Mouse (Mus musculus) kidney, postnatal 10 days (tissue): ENCODE data around the gene Gm37596.
"Not testable (repeated sequence)": the region's sequence is repeated elsewhere in the genome, so short reads cannot be mapped to it uniquely, and the experiment has no call there.

Experiments
- DNase-seq: peaks from one replicate; pipeline ENCODE4 v3.0.0; 2021; ENCODE audit warnings: mixed read lengths

Gm37596 gene

GRCm38 (mm10) chr3:93692970-93693369, at the start of gene Gm37596:
Gm37596 (minus strand) TSS chr3:93693070.
- not testable (repeated sequence) for DNase-seq

- DNase-seq = not testable (repeated sequence)
Observed at GRCm38 (mm10) chr3:93708969-93709637, 16.2 kb upstream of the Gm37596 start.

DNA sequence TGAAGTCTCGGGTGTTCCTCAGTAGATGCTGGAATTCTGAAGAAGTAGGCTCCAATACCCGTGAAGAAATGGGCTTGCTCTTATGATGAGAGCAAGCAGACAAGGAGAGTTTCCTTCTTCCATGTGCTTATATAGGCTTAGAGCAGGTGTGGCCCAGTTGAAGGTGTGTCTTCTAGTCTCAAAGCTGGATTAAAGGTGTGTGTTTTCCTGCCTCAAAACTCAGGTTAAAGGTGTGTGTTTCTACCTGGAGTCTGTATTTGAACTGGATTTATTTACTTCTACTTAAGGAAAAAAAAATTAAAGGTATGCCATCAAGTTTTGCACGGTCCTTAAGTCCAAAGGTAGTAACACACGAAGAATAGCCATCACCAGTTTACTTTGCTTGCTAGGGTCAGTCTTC, 16.7 kb downstream of the Gm37596 start, which contains the start of gene Tdpoz1:
Gene Tdpoz1, minus strand, starts transcription at position 101 of the 400 bp plus-strand sequence.
- DNase-seq = not testable (repeated sequence)

DNA sequence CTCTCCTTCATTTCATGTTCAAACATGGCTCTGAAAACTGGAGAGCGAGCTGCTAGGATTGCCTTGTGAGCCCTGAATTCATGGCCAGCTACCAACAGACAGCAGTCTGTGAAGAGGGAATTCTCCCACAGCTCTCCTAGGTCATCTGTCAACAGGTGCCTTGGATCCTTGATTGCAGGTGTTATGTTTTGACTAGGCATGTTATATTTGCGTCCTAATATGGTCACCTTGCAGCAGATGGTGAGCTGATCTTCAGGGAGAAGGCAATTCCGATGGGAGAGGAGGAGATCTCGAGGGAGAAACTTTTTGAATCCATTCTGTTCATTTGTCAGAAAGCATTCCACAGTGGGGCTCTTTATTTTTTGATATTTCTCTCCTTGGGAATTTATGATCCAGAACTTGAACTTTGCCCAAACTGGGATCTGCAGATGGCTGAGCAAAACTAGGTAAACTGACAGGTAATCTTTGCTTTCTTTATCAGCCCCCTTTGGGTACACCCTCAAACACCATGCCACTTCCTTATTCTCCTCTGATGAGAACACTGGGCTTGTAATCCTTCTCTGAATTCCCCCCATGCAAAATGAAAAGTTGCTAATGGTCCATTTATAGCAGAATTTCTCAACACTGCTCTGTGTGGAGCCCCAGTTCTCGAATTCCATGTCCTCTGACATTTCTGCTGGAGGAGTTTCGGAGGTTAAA, 21.9 kb downstream of the Gm37596 start:
- DNase-seq = not testable (repeated sequence)

GRCm38 (mm10) chr3:93654260-93654659, 38.6 kb downstream of the Gm37596 start:
- DNase-seq = no peak

GRCm38 (mm10) chr3:93652586-93652985, 40.3 kb downstream of the Gm37596 start, which contains the start of gene Tdpoz2:
Tdpoz2 (minus strand) TSS chr3:93652686.
- no peak for DNase-seq
